Mouse (Mus musculus): ENCODE measurements around the gene Ctcf.

- TF ChIP-seq CTCF (conservative IDR thresholded peaks at IDR 0.05; ENCODE audit: insufficient read depth, insufficient read length, low read depth, low read length) = no peak
- no peak for TF ChIP-seq POLR2A (IDR thresholded peaks at IDR 0.05; ENCODE audit: low read depth, low read length)
These were observed 51.9 kb downstream of the Ctcf start for GRCm38 (mm10) chr8:105688242-105688752.
